Mouse (Mus musculus) limb, embryonic 13.5 days (tissue): ENCODE data around the gene Brinp1. TPM values are rescaled to one million over a fixed set of nuclear protein-coding genes. Genes with fewer than 3 reads are reported as not detected.

Experiments
- ATAC-seq: fragments of 200-750 bp; cut with Nextera tagmentation; 2 replicates; pipeline ENCODE4 v1.8.0; 2017; ENCODE audit warnings: low read depth, moderate number of reproducible peaks, moderate TSS enrichment; ENCODE audit not compliant: low FRiP score
- H3K27ac ChIP-seq: fragments of 300-500 bp; sonication (generic); 2 replicates; pipeline ENCODE4 v1.5.1; 2015; ENCODE audit warnings: inconsistent platforms, mild to moderate bottlenecking, moderate library complexity
- H3K27me3 ChIP-seq: fragments of 300-500 bp; sonication (generic); 2 replicates; pipeline ENCODE4 v1.6.1; 2015; ENCODE audit warnings: mild to moderate bottlenecking, inconsistent platforms
- H3K36me3 ChIP-seq: fragments of 300-500 bp; sonication (generic); 2 replicates; pipeline ENCODE4 v1.6.1; 2015; ENCODE audit warnings: inconsistent platforms, mild to moderate bottlenecking, moderate library complexity
- H3K4me1 ChIP-seq: fragments of 300-500 bp; sonication (generic); 2 replicates; pipeline ENCODE4 v1.6.1; 2015; ENCODE audit warnings: inconsistent platforms
- H3K4me2 ChIP-seq: fragments of 300-500 bp; sonication (generic); replicated peaks from 2 replicates; pipeline ENCODE4 v1.6.1; 2015; ENCODE audit warnings: inconsistent platforms, mild to moderate bottlenecking, moderate library complexity
- H3K4me3 ChIP-seq: fragments of 300-500 bp; sonication (generic); 2 replicates; pipeline ENCODE4 v1.5.1; 2015; ENCODE audit warnings: moderate library complexity, mild to moderate bottlenecking, inconsistent platforms
- H3K9ac ChIP-seq: fragments of 300-500 bp; sonication (generic); 2 replicates; pipeline ENCODE4 v1.6.1; 2015; ENCODE audit warnings: mild to moderate bottlenecking, inconsistent platforms
- H3K9me3 ChIP-seq: fragments of 300-500 bp; sonication (generic); 2 replicates; pipeline ENCODE4 v1.6.1; 2016; ENCODE audit warnings: inconsistent platforms
- WGBS: fragments of 180-500 bp; shearing (Covaris S2); methylation state at CpG from one replicate; pipeline ENCODE4 v1.1.7; 2015; 5-methylcytosine and 5-hydroxymethylcytosine counted together
- polyA plus RNA-seq: library from polyadenylated mRNA; unstranded; fragments of >200 nt; fragmentation: Nextera tagmentation; extraction: Ambion mirVana; gene quantifications from 2 replicates; pipeline ENCODE4 v1.2.1, GENCODE M21; 2015

Brinp1 gene
- polyA plus RNA-seq, 1 experiment from 2014 or later = 13.3 TPM

GRCm38 (mm10) chr4:68806502-68806901 is 147.7 kb downstream of the Brinp1 start:
- Histone ChIP-seq H3K9ac (no peak overlapping the region), H3K27ac (no peak overlapping the region), H3K4me1 (0 out of 2 replicates have a peak, but pooled peaks cover 4% of the 10 kb centered on the region), H3K36me3 (no peaks in the 10 kb centered on the region), H3K4me3 (no peak overlapping the region), H3K9me3 (no peaks in the 10 kb centered on the region), H3K4me2 (no peak overlapping the region), H3K27me3 (no peaks in the 10 kb centered on the region)
- no peak for ATAC-seq
- WGBS = 69% methylated on average over 3 of the region's 3 CpGs

DNA sequence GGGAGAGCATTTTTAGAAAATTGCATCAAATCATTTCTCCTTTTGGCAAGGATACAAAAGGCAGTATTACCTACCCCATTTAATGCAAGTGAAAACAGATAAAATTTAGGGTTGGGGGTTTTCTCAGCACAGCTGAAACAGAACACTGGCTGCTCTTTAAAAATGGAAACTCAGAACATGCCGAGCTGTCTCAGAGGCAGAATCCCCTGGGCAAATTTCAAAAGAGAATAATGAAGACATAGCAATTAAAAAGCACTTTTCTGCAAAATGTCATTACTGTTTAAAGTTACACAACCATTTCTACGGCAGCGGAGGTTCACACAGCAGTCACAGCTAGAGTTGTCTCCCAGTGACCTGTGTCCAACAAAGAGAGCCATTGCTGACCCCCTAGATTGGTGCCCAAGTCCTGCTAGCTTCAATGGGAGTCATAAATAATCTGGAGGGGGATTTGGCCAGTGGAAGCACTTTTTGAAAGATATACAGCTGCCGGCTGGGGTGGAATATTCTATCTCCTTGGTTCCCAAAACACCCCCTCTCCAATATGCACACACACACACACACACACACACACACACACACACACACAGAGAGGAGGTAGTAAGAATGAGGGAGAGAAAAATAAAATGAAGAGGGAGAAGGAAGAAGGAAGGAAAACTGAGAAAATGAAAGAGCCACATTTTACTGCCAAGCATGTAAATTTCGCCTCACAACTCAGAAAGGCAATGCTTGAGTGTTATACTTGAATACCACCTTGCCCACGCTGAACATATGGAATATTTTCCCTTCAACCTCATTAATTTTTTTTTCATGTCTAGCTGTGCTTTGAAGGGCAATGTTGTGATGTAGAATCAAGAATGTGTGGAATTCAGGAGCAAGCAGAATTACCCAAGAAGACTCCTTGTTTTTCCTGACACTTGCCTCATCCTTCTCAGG is 152.0 kb downstream of the Brinp1 start:
- Histone ChIP-seq H3K9ac (no peak overlapping the region), H3K4me3 (no peak overlapping the region), H3K9me3 (no peaks in the 10 kb centered on the region), H3K4me1 (0 out of 2 replicates have a peak, but pooled peaks cover 4% of the 10 kb centered on the region), H3K36me3 (no peaks in the 10 kb centered on the region), H3K27ac (no peak overlapping the region), H3K27me3 (no peaks in the 10 kb centered on the region), H3K4me2 (no peak overlapping the region)
- 70% methylated on average over 6 of the region's 6 CpGs for WGBS
- ATAC-seq = no peak

DNA sequence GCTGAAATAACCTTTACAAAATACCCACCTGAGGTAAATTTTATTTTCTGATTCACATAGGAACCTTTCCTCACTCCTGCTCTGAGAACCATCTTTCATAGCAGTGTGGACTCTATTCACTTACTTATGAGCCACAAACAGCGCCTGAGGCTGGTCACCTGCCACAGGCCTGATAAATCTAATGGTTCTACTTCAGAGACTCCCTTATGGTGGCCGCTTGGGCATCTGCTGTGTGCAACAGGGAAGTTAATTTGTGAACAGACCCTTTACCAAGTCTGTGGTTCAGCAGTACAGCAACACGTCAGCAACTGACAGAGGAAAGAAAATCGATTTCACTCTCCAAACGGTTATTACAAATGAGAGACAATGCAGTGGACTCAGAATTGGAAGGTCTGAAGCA is 164.2 kb downstream of the Brinp1 start:
- H3K9me3 ChIP-seq = no peaks in the 10 kb centered on the region
- 76% methylated on average over 5 of the region's 5 CpGs for WGBS
- H3K4me3 ChIP-seq = no peak overlapping the region
- no peak for ATAC-seq
- H3K9ac ChIP-seq = no peak overlapping the region
- no peaks in the 10 kb centered on the region for H3K27me3 ChIP-seq
- no peaks in the 10 kb centered on the region for H3K4me1 ChIP-seq
- H3K27ac ChIP-seq = no peak overlapping the region
- no peaks in the 10 kb centered on the region for H3K36me3 ChIP-seq
- H3K4me2 ChIP-seq = no peak overlapping the region

GRCm38 (mm10) chr4:68788477-68788999 is 165.7 kb downstream of the Brinp1 start:
- H3K4me3 ChIP-seq = no peak overlapping the region
- WGBS = 59% methylated on average over 4 of the region's 4 CpGs
- ATAC-seq = no peak
- no peaks in the 10 kb centered on the region for H3K4me1 ChIP-seq
- no peaks in the 10 kb centered on the region for H3K36me3 ChIP-seq
- H3K27ac ChIP-seq = no peak overlapping the region
- no peaks in the 10 kb centered on the region for H3K27me3 ChIP-seq
- no peaks in the 10 kb centered on the region for H3K9me3 ChIP-seq
- H3K9ac ChIP-seq = no peak overlapping the region
- no peak overlapping the region for H3K4me2 ChIP-seq

GRCm38 (mm10) chr4:68787642-68788041 is 166.6 kb downstream of the Brinp1 start:
- Histone ChIP-seq H3K9me3 (no peaks in the 10 kb centered on the region), H3K36me3 (no peaks in the 10 kb centered on the region), H3K4me3 (no peak overlapping the region), H3K4me2 (no peak overlapping the region), H3K9ac (no peak overlapping the region), H3K27me3 (no peaks in the 10 kb centered on the region), H3K4me1 (no peaks in the 10 kb centered on the region), H3K27ac (no peak overlapping the region)
- WGBS = 66% methylated on average over 2 of the region's 2 CpGs
- ATAC-seq = no peak

DNA sequence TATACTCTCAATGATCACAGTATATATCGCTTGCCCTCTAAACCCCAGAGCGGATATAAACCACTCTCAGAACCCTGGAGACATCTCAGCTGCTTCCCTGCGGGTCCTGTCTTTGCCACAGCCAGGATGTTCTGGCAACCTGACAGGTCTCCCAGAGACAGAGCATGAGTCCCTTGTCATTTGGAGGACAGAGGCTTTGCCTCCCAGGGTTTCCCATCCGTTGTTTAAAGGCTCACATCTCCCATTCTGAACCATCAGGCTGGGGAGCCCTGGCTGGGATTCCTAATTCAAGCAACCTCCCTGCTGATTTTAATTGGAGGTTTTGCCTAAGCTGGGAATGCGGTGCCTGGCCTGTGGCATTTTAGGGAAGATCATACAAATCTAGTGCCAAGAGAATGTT is 185.9 kb downstream of the Brinp1 start:
- 62% methylated on average over 5 of the region's 5 CpGs for WGBS
- Histone ChIP-seq H3K27ac (no peak overlapping the region), H3K4me2 (no peak overlapping the region), H3K27me3 (no peaks in the 10 kb centered on the region), H3K4me3 (no peak overlapping the region), H3K36me3 (no peaks in the 10 kb centered on the region), H3K9ac (no peak overlapping the region), H3K9me3 (no peaks in the 10 kb centered on the region), H3K4me1 (no peaks in the 10 kb centered on the region)
- ATAC-seq = no peak

DNA sequence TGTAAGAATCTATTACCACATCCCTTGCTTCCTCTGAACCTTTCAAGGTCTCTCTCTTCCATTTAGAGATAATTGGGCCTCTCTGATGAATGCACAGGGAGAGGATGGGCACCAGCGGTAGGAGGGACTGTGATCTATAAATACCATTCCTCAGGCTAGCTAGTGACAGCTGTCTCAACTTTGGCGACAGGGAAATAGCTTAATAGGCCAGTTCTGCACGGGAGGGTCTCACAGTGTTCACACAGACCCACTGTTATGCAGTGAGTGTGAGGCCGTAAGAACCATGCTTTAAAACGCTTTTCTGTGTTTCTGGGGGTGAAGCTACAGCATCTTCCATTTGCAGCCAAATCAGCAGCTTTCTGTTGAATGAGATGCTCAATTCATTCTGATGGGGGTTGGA is 186.8 kb downstream of the Brinp1 start:
- WGBS = 61% methylated on average over 5 of the region's 5 CpGs

DNA sequence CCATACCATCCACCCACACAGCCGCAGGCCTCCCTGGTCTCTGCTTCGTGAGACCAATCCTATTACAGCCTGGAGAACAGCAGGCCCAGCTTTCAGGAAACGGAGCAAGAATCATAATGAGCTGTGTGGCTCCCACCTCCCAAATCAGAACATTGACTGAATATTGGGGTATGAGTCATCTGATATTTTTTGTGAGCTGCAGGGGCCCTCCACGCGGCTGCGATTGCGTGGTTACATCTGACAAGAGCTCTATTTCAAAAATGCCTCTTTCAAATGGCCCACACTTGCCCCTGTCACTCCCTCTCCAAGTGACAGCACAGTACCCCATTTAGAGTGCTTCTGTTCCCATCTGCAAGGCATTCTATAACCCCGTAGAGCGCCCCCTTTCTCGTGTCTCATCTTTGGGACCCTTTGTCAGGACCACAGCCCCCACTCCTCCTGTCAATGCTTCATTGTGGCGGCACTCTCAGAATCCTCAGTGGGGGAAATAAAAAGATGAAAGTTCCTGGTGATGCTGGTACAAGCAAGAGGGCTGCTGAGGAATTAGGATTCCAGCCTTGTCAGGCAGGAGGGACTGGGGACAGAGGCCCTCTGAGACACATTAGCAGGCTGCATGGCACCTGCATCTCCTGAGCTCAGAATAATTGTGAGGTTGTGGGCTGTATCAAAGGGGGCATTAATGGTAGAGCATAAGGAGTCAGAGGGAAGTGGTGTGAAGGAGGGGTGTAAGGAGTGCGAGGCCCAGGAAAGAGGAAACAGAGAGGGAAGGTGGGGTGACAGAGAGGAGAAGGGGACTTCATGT is 188.2 kb downstream of the Brinp1 start:
- Histone ChIP-seq H3K9ac (no peak overlapping the region), H3K27me3 (no peaks in the 10 kb centered on the region)
- no peak for ATAC-seq

More for the DNA sequence above, 186.8 kb downstream of the Brinp1 start:
- H3K4me2 ChIP-seq = no peak overlapping the region
- no peak for ATAC-seq
- H3K27me3 ChIP-seq = no peaks in the 10 kb centered on the region
- H3K9ac ChIP-seq = no peak overlapping the region
- no peak overlapping the region for H3K27ac ChIP-seq
- no peak overlapping the region for H3K4me3 ChIP-seq
- no peaks in the 10 kb centered on the region for H3K4me1 ChIP-seq
- H3K36me3 ChIP-seq = no peaks in the 10 kb centered on the region
- no peaks in the 10 kb centered on the region for H3K9me3 ChIP-seq

GRCm38 (mm10) chr4:68764937-68765336 is 189.3 kb downstream of the Brinp1 start:
- Histone ChIP-seq H3K4me1 (no peaks in the 10 kb centered on the region), H3K4me2 (no peak overlapping the region), H3K27ac (no peak overlapping the region), H3K36me3 (no peaks in the 10 kb centered on the region), H3K27me3 (no peaks in the 10 kb centered on the region), H3K9ac (no peak overlapping the region), H3K4me3 (no peak overlapping the region), H3K9me3 (no peaks in the 10 kb centered on the region)
- ATAC-seq = no peak
- WGBS = 88% methylated on average over 2 of the region's 2 CpGs

More for the DNA sequence above, 188.2 kb downstream of the Brinp1 start:
- H3K4me1 ChIP-seq = no peaks in the 10 kb centered on the region
- no peak overlapping the region for H3K27ac ChIP-seq
- 66% methylated on average over 12 of the region's 12 CpGs for WGBS
- H3K9me3 ChIP-seq = no peaks in the 10 kb centered on the region
- H3K4me2 ChIP-seq = no peak overlapping the region
- no peaks in the 10 kb centered on the region for H3K36me3 ChIP-seq
- H3K4me3 ChIP-seq = no peak overlapping the region

- Histone ChIP-seq H3K4me2 (no peak overlapping the region), H3K4me1 (no peaks in the 10 kb centered on the region), H3K27ac (no peak overlapping the region), H3K36me3 (no peaks in the 10 kb centered on the region), H3K9ac (no peak overlapping the region), H3K27me3 (no peaks in the 10 kb centered on the region), H3K9me3 (no peaks in the 10 kb centered on the region), H3K4me3 (no peak overlapping the region)
- no peak for ATAC-seq
- WGBS = 34% methylated on average over 1 of the region's 1 CpGs
Measured at GRCm38 (mm10) chr4:68720983-68721382, 233.2 kb downstream of the Brinp1 start.
